Mouse (Mus musculus) myocyte (in vitro differentiated cells): ENCODE measurements around the gene Tepp. TPM values are rescaled to one million over a fixed set of nuclear protein-coding genes. Genes with fewer than 3 reads are reported as not detected.

Experiments
- H3K27me3 ChIP-seq: one replicate; pipeline ENCODE4 v1.6.1; 2011; ENCODE audit not compliant: control insufficient read depth, insufficient read depth, insufficient read length
- H3K36me3 ChIP-seq: one replicate; pipeline ENCODE4 v1.6.1; 2011; ENCODE audit not compliant: control insufficient read depth, insufficient read depth
- H3K4me2 ChIP-seq: one replicate; pipeline ENCODE4 v1.6.1; 2011; ENCODE audit warnings: low read depth, control low read depth
- H3K4me3 ChIP-seq: one replicate; pipeline ENCODE4 v1.5.1; 2011; ENCODE audit warnings: mild to moderate bottlenecking, control low read depth, moderate library complexity
- H3K79me2 ChIP-seq: one replicate; pipeline ENCODE4 v1.6.1; 2011; ENCODE audit not compliant: control insufficient read depth, insufficient read depth
- H3ac ChIP-seq: one replicate; pipeline ENCODE4 v1.6.1; 2011; ENCODE audit not compliant: control insufficient read depth, insufficient read length
- CEBPB ChIP-seq: IDR thresholded peaks from 2 replicates; pipeline ENCODE4 v1.6.1; 2011; ENCODE audit warnings: mild to moderate bottlenecking, moderate library complexity; ENCODE audit not compliant: poor library complexity, insufficient read depth, severe bottlenecking
- E2F4 ChIP-seq: IDR thresholded peaks from one replicate; pipeline ENCODE4 v1.6.1; 2011; ENCODE audit warnings: mild to moderate bottlenecking, control low read depth, moderate library complexity; ENCODE audit not compliant: insufficient read depth
- MAX ChIP-seq: IDR thresholded peaks from one replicate; pipeline ENCODE4 v1.6.1; 2011; ENCODE audit warnings: low read depth, mild to moderate bottlenecking, control low read depth
- MYOD1 ChIP-seq, 3 experiments: IDR thresholded peaks; one replicate each; pipeline ENCODE4 v1.6.1; 2011; ENCODE audit warnings: control low read depth in 2 of 3, low read depth in 2 of 3, mild to moderate bottlenecking in 2 of 3, moderate library complexity in 1 of 3; ENCODE audit not compliant: insufficient read length in 2 of 3, control insufficient read depth in 1 of 3
- MYOG ChIP-seq, 3 experiments: IDR thresholded peaks; one replicate each; pipeline ENCODE4 v1.6.1; 2011; ENCODE audit warnings: control low read depth in 2 of 3, low read depth in 2 of 3, mild to moderate bottlenecking in 2 of 3; ENCODE audit not compliant: insufficient read length in 2 of 3, control insufficient read depth in 1 of 3, insufficient read depth in 1 of 3
- POLR2A ChIP-seq: IDR thresholded peaks from one replicate; pipeline ENCODE4 v1.6.1; 2011; ENCODE audit warnings: low read depth, mild to moderate bottlenecking, control low read depth, moderate library complexity; ENCODE audit not compliant: insufficient read length
- POLR2AphosphoS2 ChIP-seq: IDR thresholded peaks from one replicate; pipeline ENCODE4 v1.6.1; 2011; ENCODE audit warnings: low read depth, control low read depth; ENCODE audit not compliant: insufficient read length
- REST ChIP-seq: IDR thresholded peaks from one replicate; pipeline ENCODE4 v1.6.1; 2011; ENCODE audit warnings: mild to moderate bottlenecking, control low read depth, moderate library complexity; ENCODE audit not compliant: insufficient read depth, insufficient read length
- SRF ChIP-seq: IDR thresholded peaks from one replicate; pipeline ENCODE4 v1.6.1; 2011; ENCODE audit warnings: low read depth; ENCODE audit not compliant: control insufficient read depth, insufficient read length
- TCF12 ChIP-seq: IDR thresholded peaks from one replicate; pipeline ENCODE4 v1.6.1; 2011; ENCODE audit warnings: mild to moderate bottlenecking, control low read depth; ENCODE audit not compliant: poor library complexity, insufficient read depth, severe bottlenecking
- TCF3 ChIP-seq: IDR thresholded peaks from one replicate; pipeline ENCODE4 v1.6.1; 2011; ENCODE audit warnings: low read depth, control low read depth; ENCODE audit not compliant: insufficient read length
- USF1 ChIP-seq: IDR thresholded peaks from one replicate; pipeline ENCODE4 v1.6.1; 2011; ENCODE audit warnings: low read depth, mild to moderate bottlenecking, control low read depth, moderate library complexity
- polyA plus RNA-seq: library from polyadenylated mRNA; unstranded; fragments of >200 nt; fragmentation: generic; extraction: Trizol; gene quantifications from one replicate; pipeline ENCODE4 v1.2.1, GENCODE M21; 2012; ENCODE audit warnings: missing spikeins

Gene Tepp
- polyA plus RNA-seq, 1 experiment, result not detected

GRCm38 (mm10) chr8:95332437-95333199 lies 22.3 kb downstream of the Tepp start:
- Histone ChIP-seq H3K4me3 (peak overlapping the region; percentile 78), H3K27me3 (no peaks in the 10 kb centered on the region), H3ac (peak overlapping the region; percentile 73), H3K79me2 (peaks cover 37% of the 10 kb centered on the region), H3K4me2 (peak overlapping the region; percentile 91), H3K36me3 (peaks cover 16% of the 10 kb centered on the region)
- TF ChIP-seq USF1 (no peak), TCF3 (no peak), POLR2A (no peak), MYOG (IDR thresholded peaks at IDR 0.05; ENCODE audit: control insufficient read depth in 1 of 3, insufficient read depth in 1 of 3, insufficient read length in 2 of 3, low read depth in 2 of 3) (no peak), E2F4 (no peak), POLR2AphosphoS2 (no peak), SRF (no peak), MAX (no peak), TCF12 (no peak)

GRCm38 (mm10) chr8:95335706-95336105 lies 25.3 kb downstream of the Tepp start:
- peak overlapping the region; percentile 39 for H3K4me2 ChIP-seq
- no peak overlapping the region for H3ac ChIP-seq
- no peaks in the 10 kb centered on the region for H3K27me3 ChIP-seq
- H3K36me3 ChIP-seq, result peaks cover 22% of the 10 kb centered on the region
- H3K79me2 ChIP-seq, result peaks cover 22% of the 10 kb centered on the region
- no peak overlapping the region for H3K4me3 ChIP-seq
- TF ChIP-seq MAX (no peak), MYOD1 (IDR thresholded peaks at IDR 0.05; ENCODE audit: control insufficient read depth in 1 of 3, insufficient read length in 2 of 3, low read depth in 2 of 3) (no peak), SRF (no peak), POLR2A (no peak), TCF3 (no peak), MYOG (IDR thresholded peaks at IDR 0.05; ENCODE audit: control insufficient read depth in 1 of 3, insufficient read depth in 1 of 3, insufficient read length in 2 of 3, low read depth in 2 of 3) (no peak), CEBPB (no peak), E2F4 (no peak), REST (no peak), POLR2AphosphoS2 (no peak), TCF12 (no peak), USF1 (no peak)

- Histone ChIP-seq H3K79me2 (peaks cover 16% of the 10 kb centered on the region), H3K4me3 (no peak overlapping the region), H3K36me3 (peaks cover 22% of the 10 kb centered on the region), H3ac (no peak overlapping the region), H3K27me3 (no peaks in the 10 kb centered on the region), H3K4me2 (peak overlapping the region; percentile 39)
- TF ChIP-seq MYOD1 (IDR thresholded peaks at IDR 0.05; ENCODE audit: control insufficient read depth in 1 of 3, insufficient read length in 2 of 3, low read depth in 2 of 3) (peak in 1 of 3 experiments; percentile 15), MAX (no peak)
Observed at GRCm38 (mm10) chr8:95336363-95336762, 26.0 kb downstream of the Tepp start.

- TF ChIP-seq TCF3 (no peak), CEBPB (no peak), SRF (no peak), E2F4 (no peak), MAX (no peak), MYOG (IDR thresholded peaks at IDR 0.05; ENCODE audit: control insufficient read depth in 1 of 3, insufficient read depth in 1 of 3, insufficient read length in 2 of 3, low read depth in 2 of 3) (peak in 2 of 3 experiments; percentile 16 to 42), USF1 (no peak), REST (no peak), POLR2A (no peak), MYOD1 (IDR thresholded peaks at IDR 0.05; ENCODE audit: control insufficient read depth in 1 of 3, insufficient read length in 2 of 3, low read depth in 2 of 3) (peak in 1 of 3 experiments; percentile 60), POLR2AphosphoS2 (no peak), TCF12 (no peak)
- H3K4me2 ChIP-seq, result no peak overlapping the region
- no peak overlapping the region for H3ac ChIP-seq
- peaks cover 22% of the 10 kb centered on the region for H3K36me3 ChIP-seq
- no peaks in the 10 kb centered on the region for H3K79me2 ChIP-seq
- H3K27me3 ChIP-seq, result no peaks in the 10 kb centered on the region
- H3K4me3 ChIP-seq, result no peak overlapping the region
Observed at GRCm38 (mm10) chr8:95341721-95342120, 31.4 kb downstream of the Tepp start.

GRCm38 (mm10) chr8:95344668-95345067 lies 34.3 kb downstream of the Tepp start:
- Histone ChIP-seq H3ac (no peak overlapping the region), H3K79me2 (no peaks in the 10 kb centered on the region), H3K36me3 (peaks cover 12% of the 10 kb centered on the region), H3K27me3 (no peaks in the 10 kb centered on the region), H3K4me3 (no peak overlapping the region), H3K4me2 (no peak overlapping the region)
- no peak for TF ChIP-seq TCF3
